Mouse (Mus musculus) cerebellum, postnatal 14 days (tissue): ENCODE data around the gene Vps41.

ENCODE experiments used
- DNase-seq, 2 experiments: peaks; one replicate each; pipeline ENCODE4 v3.0.0; 2021; ENCODE audit warnings: mixed read lengths in 2 of 2

Vps41 gene

DNA sequence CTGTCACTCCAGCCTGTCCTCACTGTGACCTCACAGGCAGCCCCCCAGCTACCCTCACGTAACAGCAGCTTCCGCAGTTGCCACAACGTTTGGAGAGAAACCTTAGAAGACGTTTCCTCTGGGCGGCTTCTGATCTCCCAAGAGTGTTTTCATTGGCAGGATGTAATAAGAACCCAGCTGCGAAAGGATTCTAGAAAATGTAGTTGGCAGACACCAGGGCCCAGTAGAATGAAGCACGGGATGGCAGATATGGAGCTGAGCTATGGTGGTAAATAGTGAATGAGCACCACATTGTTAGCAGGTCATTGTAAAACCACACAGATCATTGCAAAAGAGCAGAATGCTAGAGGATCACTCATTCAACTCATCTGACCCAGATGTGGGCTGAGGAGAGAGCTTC, 158.2 kb downstream of the Vps41 start:
- DNase-seq, result no peak

DNA sequence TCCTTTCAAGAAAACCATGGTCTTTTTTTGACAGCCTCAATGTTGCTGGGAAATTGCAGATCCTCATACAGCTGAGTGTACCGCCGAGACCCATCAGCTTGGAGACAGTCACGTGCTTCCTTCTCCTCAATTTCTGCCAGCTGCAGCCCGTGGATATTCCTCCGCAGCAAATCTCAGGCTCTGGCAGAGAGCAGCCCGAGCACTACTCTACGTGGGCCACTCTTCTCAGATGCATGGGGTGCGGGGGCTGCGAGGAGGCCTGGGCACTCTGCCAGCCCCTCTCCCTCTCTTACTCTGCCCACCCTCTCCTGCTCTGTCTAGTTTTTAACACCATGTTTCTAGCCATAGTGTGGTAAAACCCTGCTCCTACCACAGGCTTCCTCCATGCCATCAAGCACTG, 175.8 kb downstream of the Vps41 start:
- DNase-seq, result no peak

- no peak for DNase-seq
Measured at GRCm38 (mm10) chr13:18896789-18897188, 179.7 kb downstream of the Vps41 start.

- DNase-seq, result no peak
Measured at GRCm38 (mm10) chr13:18903623-18904022, 186.5 kb downstream of the Vps41 start.

GRCm38 (mm10) chr13:18914774-18915173, 197.7 kb downstream of the Vps41 start:
- no peak for DNase-seq
